Mouse (Mus musculus) mammary gland, adult 2 months (tissue): ENCODE results near the gene Slc12a8. TPM values are rescaled to one million over a fixed set of nuclear protein-coding genes. Genes with fewer than 3 reads are reported as not detected.

Experiments
- polyA plus RNA-seq: library from polyadenylated mRNA; depleted of rRNA; stranded (reverse); fragments of >200 nt; gene quantifications from 2 replicates; pipeline ENCODE4 v1.2.3, GENCODE M21; 2012; ENCODE audit warnings: low replicate concordance; rRNA removed

The Slc12a8 gene
- polyA plus RNA-seq: 0.85 and 1.1 TPM in 2 replicates

GRCm38 (mm10) chr16:33516807-33517565 is at the start of gene Slc12a8:
Gene Slc12a8 (plus strand): TSS chr16:33517328.

GRCm38 (mm10) chr16:33684162-33684702 is 167.1 kb downstream of the Slc12a8 start, which contains the start of gene Heg1:
Gene Heg1 (plus strand): TSS chr16:33684370.

Other genes starting within 250 kb of the Slc12a8 start
- gene Zfp148, start 136.5 kb upstream of the Slc12a8 start, polyA plus RNA-seq: 5.8 and 13.3 TPM in 2 replicates
- gene Heg1, start 167.0 kb downstream of the Slc12a8 start, polyA plus RNA-seq: 60.0 and 74.2 TPM in 2 replicates